Mouse (Mus musculus) layer of hippocampus, adult 9-10 months (tissue): ENCODE data around the gene St6galnac3.

Experiments used
- DNase-seq: peaks from one replicate; pipeline ENCODE4 v3.0.0; 2022; ENCODE audit warnings: low spot score

St6galnac3 gene

GRCm38 (mm10) chr3:153733364-153734159 is 8.6 kb upstream of the St6galnac3 start:
- no peak for DNase-seq

- DNase-seq: no peak
Observed at GRCm38 (mm10) chr3:153732749-153733148, 7.8 kb upstream of the St6galnac3 start.

DNA sequence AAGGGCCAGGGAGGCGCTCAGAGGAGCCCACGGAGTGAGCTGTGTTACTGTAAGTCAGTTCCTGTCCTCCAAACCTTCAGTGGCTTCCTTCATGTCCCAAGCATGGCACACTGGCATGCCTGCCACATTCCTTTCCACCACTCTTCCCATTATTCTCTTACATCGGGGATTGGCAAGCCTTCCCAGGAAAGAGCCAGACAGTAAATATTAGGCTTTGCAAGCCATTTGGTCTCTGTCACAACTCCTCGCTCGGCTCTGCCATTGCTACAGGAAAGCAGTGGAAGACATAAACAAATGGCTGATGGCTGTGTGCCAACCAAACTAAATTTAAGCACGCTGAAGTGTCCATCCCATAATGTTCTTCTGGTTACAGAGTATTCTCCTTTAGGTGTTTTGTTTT is 7.1 kb upstream of the St6galnac3 start:
- DNase-seq: no peak

DNA sequence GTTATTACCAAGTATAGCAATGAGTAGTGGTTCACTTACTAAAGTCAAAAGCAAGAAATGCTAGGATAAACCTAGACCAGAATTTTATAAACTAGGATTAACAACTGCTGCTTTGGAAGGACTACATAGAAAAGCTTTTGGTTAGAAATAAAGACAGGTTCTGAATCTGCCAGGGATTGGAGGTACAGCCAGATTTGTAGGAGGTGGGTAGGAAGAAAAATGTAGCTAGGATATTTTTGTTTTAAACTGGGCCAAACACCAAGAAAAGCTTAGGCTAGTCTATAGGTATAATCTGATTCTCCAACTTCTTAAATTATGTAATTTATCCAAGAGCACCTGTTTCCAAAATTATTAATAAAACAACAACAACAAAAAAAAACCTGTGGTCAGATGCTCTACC is 3.6 kb upstream of the St6galnac3 start:
- no peak for DNase-seq

- DNase-seq: no peak
Observed at GRCm38 (mm10) chr3:153723467-153724079, 1.4 kb downstream of the St6galnac3 start.

DNA sequence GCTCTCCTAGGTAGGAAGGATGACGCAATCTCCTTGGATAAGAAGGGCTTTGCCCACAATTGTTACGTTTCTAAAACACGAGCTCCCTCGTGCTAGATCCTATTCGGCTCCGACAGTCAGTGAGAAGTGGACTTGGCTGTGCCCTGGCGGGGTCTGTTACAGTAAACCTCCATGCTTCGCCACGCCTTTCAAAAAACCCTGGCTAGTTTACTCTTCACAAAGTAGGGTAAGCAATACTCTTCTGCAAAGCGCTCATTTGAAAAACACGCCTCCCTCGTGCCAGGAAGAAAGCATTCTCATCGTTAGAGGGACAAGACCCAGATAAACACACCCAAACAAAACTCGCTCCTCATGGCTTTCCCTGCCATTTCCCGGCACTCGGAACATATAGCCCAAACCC is 3.4 kb downstream of the St6galnac3 start:
- no peak for DNase-seq

DNA sequence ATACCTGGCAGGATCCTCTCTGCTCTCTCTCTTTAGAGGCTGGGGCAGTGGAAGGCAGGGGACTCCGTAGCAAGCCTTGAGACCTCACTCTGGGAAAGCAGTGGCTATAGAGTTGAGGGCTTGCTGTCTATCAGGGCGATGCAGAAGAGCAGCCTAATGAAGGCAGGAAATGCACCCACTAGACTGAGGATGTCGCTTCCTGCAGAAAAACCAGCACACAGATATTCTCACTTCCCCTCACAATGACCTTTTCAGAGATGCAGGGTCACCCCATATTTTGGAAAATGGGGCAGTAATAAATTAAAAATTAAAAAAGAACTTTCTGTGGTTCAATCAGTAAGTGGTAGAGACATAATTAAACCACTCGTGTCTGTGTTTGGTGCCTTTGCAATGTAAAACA is 4.1 kb downstream of the St6galnac3 start:
- DNase-seq: no peak

DNA sequence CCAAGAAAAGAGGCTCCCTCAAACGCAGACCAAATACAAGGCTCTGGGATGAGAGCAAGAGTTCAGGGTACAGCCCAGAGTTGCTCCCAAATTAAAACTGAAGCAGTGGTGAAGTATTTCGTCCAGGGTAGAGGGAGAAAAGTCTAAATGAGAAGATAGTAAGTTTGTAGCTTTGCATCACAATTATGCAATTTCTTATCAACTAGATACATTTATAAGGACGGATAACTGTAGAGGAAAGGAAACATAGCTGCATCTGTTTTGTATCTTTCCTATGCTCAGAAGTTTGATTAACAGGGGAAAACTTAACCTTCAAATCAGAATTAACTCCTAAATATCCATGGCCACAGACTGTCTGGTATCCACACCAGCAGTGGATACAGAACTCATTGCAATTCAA is 4.7 kb downstream of the St6galnac3 start:
- no peak for DNase-seq

- no peak for DNase-seq
Observed at GRCm38 (mm10) chr3:153719256-153719970, 5.6 kb downstream of the St6galnac3 start.

DNA sequence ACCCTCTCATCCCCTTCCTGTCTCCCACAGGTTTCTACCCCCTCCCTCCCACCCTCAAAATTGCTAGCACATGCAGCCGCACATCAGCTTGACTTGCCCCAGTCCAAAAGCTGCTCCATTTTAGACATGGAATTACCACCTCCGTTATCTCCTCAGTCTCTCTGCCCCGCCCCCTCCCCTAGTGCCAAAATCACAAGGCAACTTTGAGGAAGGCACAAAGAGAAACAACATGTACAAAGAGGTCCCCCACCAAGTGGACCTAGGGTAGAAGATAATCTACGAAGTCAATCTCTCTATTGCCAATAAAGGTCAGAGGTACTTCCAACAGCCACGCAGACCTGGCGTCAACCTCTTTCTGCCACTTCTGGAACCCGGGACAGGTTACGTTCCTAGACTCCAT is 6.2 kb downstream of the St6galnac3 start:
- no peak for DNase-seq

GRCm38 (mm10) chr3:153717742-153718141 is 7.2 kb downstream of the St6galnac3 start:
- no peak for DNase-seq

DNA sequence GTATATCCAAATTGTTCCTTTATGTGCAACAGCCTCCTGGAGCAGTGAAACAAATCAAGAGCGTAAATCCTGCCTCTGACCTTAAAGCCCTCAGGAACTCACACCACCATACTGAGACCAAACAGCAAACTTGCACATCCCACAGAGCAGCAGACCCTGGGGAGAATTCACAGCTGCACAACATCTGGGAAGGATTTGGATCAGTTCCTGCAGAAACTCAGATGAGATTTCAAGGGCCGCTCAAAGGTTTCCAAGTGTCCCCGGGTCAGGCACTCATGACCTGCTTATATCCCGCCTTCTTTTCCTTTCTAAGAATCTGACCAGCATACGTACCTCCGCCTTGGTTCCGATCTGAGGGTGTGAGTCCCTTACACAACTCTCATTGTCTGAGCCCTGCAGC is 9.3 kb downstream of the St6galnac3 start:
- no peak for DNase-seq

GRCm38 (mm10) chr3:153710545-153710944 is 14.4 kb downstream of the St6galnac3 start:
- no peak for DNase-seq

DNA sequence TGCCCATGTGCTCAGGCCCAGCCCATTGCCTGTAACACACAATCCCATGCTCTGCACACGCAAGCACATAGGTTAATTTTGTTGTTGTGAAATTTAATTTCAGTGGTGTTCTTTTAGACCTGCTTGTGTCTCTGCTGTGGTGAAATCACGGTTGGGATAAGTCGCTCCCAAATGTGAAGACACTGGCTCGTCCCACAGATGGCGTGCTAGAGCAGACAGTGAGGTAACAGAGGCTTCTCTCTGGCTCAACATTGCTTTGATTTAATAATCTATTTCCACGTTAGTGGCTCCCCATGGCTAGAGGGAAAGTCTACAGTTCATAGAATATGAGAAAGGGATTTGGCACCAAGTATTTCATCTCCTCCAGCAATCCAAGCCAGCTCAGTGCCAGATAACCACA is 17.3 kb downstream of the St6galnac3 start:
- no peak for DNase-seq

GRCm38 (mm10) chr3:153706901-153707300 is 18.1 kb downstream of the St6galnac3 start:
- DNase-seq: no peak

DNA sequence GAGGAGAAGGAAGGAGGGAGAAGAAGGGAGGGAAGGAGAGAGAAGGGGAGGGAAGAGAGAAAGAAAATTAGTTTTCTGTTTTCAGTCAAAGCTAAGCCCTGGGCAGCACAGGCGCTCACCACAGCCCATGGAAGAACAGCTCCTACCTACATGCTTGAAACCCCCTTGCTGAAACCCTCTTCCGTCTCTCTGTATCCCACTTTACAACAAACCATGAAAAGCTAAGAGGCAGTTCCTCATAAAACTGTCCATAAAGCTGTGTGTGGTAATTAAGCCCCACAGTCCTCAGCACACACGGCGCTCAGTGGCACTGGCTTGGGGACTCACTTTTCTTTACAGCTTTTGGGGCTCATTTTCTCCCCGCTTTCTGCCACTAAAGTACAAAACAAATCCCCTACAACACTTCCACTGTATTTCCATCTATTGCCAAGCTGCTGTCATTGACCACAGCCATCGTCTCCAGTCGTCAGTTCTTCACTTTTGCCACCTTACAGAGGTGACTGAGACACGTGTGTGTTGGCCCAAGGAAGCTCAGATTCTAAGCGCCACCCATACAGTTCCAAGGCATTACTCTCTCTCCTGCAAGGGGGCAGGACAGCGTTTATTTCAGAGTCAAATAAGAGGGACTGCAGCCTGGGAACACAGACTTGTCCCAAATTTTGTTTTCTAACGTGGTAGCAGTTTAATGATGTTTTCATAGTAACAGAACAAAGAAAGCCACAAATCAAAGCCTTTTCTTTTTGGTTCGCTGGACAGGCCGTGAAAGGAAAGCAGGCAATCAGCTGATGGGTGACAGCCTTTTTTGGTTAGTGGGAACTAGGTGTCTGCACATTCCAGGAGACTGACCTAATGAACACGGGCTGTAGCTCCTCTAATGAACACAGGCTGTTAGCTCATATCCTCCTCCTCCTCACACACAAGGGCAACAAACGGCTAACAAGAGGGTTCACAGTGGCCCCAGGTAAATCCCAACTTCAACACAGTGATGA is 22.9 kb downstream of the St6galnac3 start:
- DNase-seq: no peak

DNA sequence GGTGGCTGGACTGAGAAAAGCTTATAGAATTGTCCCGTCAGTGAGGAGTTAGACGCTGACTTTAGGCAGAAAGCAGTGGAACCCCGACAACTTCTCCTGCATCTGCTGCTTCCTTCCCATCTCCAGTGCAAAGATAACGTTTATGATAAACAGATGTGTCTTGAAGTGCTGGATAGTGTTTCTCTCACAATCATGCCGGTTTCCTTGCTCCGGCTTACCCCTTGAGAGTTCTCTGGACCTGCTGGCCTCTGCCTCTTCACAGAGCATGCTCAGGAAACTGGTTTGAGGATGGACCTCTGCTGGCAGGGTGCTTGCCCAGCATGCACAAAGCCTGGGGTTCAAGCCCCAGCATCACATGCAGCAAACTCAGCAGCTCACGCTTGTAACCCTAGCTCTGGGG is 23.8 kb downstream of the St6galnac3 start:
- no peak for DNase-seq

DNA sequence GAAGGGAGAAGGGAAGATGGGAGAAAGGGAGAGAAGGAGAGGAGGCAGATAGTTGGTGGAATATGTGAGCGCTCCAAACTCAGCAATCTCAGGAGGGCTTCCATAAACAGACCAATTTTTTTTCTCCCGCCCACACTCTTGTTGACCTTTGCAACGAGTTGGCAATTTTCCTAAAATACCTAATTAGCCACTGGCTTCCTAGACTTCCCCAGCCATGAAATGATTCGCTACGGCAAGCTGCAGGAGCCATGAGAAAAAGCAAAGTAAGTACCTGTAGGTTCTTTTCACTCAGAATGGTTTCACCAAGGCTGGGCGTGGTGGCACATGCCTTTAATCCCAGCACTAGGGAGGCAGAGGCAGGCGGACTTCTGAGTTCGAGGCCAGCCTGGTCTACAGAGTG is 25.9 kb downstream of the St6galnac3 start:
- DNase-seq: no peak

DNA sequence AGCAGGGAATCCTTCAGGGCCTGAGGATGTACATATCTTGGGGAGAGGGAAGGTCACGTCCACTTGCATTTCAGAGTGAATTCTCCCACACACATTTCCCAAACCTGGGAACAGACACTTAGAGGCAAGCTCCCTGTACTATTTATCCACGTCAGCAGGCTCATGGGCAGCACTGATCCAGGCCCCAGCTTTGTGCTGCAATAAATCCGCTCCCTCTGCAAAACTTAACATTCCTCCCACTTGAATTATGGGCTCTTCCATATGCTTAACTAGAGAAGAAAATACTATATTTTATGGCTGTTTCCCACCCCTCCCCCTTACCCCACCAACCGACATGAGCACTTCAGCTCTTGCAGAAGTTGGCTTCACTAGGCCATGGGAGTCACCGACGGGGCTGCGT is 32.0 kb downstream of the St6galnac3 start:
- DNase-seq: no peak

- DNase-seq: no peak
Observed at GRCm38 (mm10) chr3:153692206-153692813, 32.7 kb downstream of the St6galnac3 start.

DNA sequence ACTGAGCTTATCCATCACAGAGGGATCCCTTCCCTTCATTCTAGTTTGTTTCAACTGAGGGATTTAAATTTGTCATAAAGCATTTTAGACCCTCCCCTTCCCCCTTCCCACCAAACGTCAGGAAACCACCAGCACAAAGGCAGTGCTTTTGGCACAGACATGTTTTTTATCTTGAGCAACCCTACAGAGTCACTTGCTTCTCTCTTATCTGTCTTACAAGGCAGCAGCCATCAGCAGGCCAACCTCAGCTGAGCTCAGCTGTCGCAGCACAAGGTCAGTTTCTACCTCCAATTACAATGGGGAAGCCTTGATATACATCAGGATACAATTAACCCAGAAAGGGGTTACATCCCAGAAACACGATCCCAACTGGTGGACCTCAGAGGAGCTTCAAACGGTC is 33.4 kb downstream of the St6galnac3 start:
- DNase-seq: no peak

GRCm38 (mm10) chr3:153690553-153690952 is 34.4 kb downstream of the St6galnac3 start:
- no peak for DNase-seq
